Mouse (Mus musculus): ENCODE results near the gene Nfkbie. TPM values are rescaled to one million over a fixed set of nuclear protein-coding genes. Genes with fewer than 3 reads are reported as not detected.
A peak's percentile ranks its signal among the peaks of the same experiment; 100 is the strongest.

Gene Nfkbie
- total RNA-seq, 2 experiments from 2014 or later, result 1.5 to 1.9 TPM

DNA sequence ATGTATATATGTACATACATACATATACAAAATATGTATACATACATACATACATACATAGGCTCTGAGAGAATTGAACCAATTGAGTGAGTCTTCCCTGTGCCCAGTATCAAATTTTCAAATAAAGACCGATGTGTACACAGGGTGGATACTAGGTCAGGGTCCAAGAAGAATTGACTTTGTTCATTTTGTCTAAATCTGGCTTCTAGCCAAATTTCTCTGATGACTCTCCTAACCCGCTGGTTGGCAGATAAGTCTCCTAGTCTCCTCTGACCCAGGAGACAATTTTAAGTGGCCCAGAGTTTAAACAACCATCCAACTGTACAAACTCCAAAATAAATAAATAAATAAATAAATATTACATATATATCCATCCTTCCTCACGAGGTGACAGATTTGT, 43.4 kb downstream of the Nfkbie start:
- DNase-seq, result no peak

DNA sequence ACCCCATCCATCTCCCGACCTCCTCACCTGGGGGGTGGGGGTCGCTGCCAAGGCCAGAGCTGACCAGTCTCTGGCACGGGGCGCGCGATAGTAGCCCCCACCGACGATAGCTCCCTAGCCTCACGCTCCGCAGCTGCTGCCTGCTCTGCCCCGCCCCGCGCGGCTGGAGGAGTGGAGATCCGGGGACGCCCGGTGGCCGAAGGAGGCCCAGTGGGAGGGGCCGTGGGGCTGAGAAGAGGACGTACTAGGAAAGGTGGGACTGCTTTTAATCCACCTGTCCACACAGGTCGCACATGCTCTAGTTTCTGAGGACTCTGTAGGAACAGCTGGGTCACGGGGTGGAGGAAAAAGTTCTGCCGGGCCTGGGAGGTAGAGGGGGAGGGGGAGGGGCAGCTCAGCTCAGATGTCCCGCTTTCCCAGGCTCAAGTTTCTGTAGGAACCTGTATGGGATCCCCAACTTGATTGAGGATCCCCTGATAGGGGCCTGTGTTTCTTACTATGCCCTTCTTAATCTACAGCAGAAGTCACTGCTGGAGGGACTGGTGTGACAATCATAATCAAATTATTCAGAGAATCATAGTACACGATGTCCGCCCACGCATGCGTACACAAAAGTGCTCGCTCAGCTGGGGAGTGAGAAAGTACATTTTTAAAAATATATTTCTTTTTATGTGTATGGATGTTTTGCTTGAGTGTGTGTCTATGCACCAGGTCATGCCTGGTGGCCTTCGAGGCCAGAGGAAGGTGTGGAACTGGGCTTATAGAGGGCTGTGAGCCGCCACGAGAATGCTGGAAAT, 44.1 kb downstream of the Nfkbie start, which contains the start of gene Slc29a1:
Slc29a1 (minus strand) TSS at position 161 of the 797 bp plus-strand sequence.
- peak; percentile 76 for DNase-seq

GRCm38 (mm10) chr17:45600267-45600666, 44.8 kb downstream of the Nfkbie start:
- no peak for DNase-seq

- no peak for DNase-seq
These were observed 45.8 kb downstream of the Nfkbie start for GRCm38 (mm10) chr17:45601325-45601724.

- no peak for DNase-seq
These were observed 46.4 kb downstream of the Nfkbie start, which contains the start of gene Mymx for GRCm38 (mm10) chr17:45601877-45602304. Mymx (minus strand) TSS chr17:45602102.

DNA sequence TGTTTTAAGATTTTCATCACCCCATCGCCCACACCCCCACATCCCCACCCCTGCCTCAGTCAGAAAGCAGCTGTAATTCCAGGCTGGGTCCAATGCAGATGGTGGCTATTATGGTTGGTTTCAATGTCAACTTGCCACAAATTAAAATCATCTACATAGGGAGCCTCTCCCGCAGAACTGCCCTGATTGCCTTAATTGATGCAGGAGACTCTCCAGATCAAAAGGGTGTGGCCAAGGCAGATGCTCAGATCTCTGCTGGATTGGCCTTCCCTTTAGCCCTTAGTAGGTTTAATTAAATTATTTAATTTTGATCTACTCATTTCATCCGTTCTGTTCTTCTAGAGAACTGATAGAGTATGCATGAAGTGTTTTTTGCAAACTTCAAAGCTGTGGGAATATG, 47.5 kb downstream of the Nfkbie start:
- DNase-seq, result no peak

- no peak for DNase-seq
These were observed 51.7 kb downstream of the Nfkbie start for GRCm38 (mm10) chr17:45606992-45607879.

DNA sequence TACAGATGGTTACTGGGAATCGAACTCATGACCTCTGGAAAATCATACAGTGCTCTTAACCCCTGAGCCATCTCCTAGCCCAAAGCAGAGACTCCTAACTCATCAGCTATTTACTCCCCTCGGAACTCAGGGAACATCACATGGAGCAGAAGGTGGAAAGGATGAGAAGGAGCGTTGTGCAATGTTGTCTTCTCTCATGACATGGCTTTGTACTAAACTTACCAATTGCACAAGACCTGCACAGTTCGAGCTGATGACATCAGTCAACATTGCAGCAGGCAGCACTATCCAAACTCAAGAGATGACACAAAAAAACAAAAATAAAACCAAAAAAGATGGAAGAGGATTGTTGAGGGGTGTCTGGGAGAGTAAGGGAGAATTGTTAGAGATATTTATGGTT, 52.9 kb downstream of the Nfkbie start:
- no peak for DNase-seq

DNA sequence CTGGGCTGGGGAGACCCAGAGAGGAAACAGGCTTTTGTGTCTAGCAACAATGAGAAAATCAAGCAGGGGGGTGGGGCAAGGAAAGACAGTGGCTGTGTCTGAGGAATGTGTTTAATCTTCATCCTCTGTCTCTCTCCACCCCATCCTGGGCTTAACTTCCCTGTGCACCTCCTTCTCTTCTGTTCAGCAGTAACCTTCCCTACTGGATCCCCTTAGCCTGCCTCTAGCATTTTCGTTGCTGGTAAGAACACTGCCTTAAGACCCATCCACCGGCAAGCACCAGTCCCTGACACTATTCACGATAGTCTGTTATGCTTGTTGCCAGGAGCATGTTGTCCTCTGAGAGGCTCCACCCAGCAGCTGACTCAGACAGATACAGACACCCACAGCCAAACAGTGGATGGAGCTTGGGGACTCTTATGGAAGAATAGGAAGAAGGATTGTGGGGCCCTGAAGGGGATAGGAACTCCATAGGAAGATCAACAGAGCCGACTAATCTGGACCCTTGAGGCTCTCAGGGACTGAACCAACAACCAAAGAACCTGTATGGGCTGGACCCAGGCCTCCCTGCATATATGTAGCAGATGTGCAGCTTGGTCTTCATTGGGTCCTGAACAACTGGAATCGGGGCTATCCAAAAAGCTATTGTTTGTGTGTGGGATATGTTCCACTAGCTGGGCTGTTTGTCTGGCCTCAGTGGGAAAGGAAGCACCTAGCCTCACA, 54.8 kb downstream of the Nfkbie start:
- DNase-seq, result peak; percentile 45

- DNase-seq, result no peak
These were observed 56.5 kb downstream of the Nfkbie start for GRCm38 (mm10) chr17:45612008-45612407.

Other genes with a start within 250 kb of the Nfkbie start
- 10 to 100 TPM; 52.4 to 54.4 TPM for gene Cdc5l, start 122.0 kb upstream of the Nfkbie start, total RNA-seq (2021)
- under 1 TPM; 0.71 to 0.92 TPM for gene Spats1, start 80.3 kb upstream of the Nfkbie start, total RNA-seq (2021)
- 10 to 100 TPM; 21.5 to 21.9 TPM for gene Aars2, start 48.9 kb upstream of the Nfkbie start, total RNA-seq (2021)
- gene Tcte1, start 32.3 kb upstream of the Nfkbie start, total RNA-seq (2021), result not detected
- under 1 TPM; 0.20 to 0.24 TPM for gene Tmem151b, start 6.0 kb upstream of the Nfkbie start, total RNA-seq (2021)
- gene Slc35b2, start 8.2 kb downstream of the Nfkbie start, total RNA-seq (2021), result 10 to 100 TPM; 37.3 to 39.2 TPM
- 1,000 to 10,000 TPM; 1,093 to 1,133 TPM for gene Hsp90ab1, start 17.6 kb downstream of the Nfkbie start, total RNA-seq (2021)
- gene Slc29a1, start 43.9 kb downstream of the Nfkbie start, total RNA-seq (2021), result 10 to 100 TPM; 77.9 to 96.2 TPM
- not detected for gene Mymx, start 46.4 kb downstream of the Nfkbie start, total RNA-seq (2021)
- 1 to 10 TPM in 1 of 2 experiments, not detected in 1; 1.3 TPM for gene Capn11, start 103.6 kb downstream of the Nfkbie start, total RNA-seq (2021)
- gene Mrpl14, start 130.6 kb downstream of the Nfkbie start, total RNA-seq (2021), result 10 to 100 TPM; 89.8 to 90.8 TPM
- gene Tmem63b, start 131.2 kb downstream of the Nfkbie start, total RNA-seq (2021), result 10 to 100 TPM; 74.3 to 77.1 TPM
- under 1 TPM in 1 of 2 experiments, not detected in 1; 0.97 TPM for gene 1600014C23Rik, start 178.1 kb downstream of the Nfkbie start, total RNA-seq (2021)

Measured in heart, postnatal 4 days (tissue).